Mouse (Mus musculus): ENCODE data around the gene Neurl2.
"Not testable (repeated sequence)": the region's sequence is repeated elsewhere in the genome, so short reads cannot be mapped to it uniquely, and the experiment has no call there.

Gene Neurl2

DNA sequence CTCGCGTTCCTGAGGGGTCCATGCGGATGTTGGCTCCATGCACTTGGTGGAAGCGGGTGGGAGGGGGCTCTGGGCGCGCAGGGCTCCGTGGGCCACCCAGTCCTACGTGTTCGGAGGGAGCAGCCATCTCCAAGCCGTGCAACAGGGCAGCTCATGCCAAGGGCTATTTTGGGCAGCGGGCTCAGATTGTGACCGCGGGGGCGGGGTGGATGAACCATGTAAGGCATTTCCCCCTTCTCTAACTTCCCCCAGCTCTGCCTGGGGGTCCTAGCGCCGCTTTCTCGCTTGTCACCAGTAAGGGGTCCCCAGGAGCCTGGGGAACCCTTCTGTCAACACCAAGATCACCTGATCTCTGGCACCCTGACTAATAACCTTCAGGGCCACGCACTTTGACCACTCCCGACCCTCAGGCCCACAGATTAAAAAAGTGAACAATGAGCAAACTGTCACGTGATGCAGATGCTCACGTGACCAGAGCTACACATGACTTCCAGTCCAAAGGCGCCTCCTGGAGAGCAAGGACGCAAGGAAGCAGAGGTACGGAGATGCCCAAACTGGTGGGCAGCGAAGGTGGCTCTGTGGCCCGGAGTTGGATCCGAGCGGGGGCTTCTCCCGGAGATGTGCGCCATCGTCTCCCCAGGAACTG, at the start of gene Neurl2:
Neurl2 (minus strand) TSS at position 143 of the 646 bp plus-strand sequence.
- peak; percentile 93 for DNase-seq (ENCODE audit: low spot score)

DNA sequence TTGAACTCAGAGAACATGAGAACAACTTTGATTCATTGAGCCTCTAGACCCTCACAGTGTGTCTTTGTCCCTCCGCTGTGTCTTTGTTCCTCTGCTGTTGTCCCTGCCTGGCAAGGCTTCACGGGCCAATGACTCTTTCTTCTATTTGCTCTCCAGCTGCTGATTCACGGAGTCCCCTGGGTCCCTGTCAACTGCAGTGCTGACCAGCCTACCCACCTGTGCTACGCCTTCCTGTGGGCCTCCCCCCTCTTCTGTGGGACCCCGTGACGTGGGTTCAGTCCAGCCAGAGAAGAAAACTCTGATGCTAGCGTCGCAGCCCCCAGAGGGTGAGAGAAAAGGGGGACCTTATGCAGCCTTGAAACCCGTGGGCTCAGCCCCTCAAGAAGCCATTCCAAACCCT, 49.4 kb upstream of the Neurl2 start:
- DNase-seq (ENCODE audit: low spot score): no peak

- peak; percentile 95 for DNase-seq (ENCODE audit: low spot score)
Measured at GRCm38 (mm10) chr2:164879568-164880277, 46.5 kb upstream of the Neurl2 start.

DNA sequence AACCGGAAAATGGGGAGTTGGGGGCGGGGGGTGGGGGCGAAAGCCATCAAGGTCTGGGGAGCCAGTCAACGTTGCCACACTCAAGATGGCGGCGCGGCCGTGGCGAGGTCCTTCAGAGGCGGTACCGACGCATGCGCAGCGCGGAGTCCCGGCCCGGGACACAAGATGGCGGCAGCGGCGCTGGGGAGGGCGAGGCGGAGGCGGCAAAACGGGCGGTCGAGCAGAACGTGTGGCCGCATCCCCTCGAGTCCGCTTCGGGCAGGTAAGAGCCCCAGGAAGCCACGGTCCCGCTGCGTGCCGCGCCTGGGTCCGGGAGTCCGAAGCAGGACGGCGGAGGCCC, 45.9 kb upstream of the Neurl2 start, which contains the start of gene Pcif1:
Pcif1 (plus strand) TSS at position 77 of the 340 bp plus-strand sequence.
- peak; percentile 92 for DNase-seq (ENCODE audit: low spot score)

DNA sequence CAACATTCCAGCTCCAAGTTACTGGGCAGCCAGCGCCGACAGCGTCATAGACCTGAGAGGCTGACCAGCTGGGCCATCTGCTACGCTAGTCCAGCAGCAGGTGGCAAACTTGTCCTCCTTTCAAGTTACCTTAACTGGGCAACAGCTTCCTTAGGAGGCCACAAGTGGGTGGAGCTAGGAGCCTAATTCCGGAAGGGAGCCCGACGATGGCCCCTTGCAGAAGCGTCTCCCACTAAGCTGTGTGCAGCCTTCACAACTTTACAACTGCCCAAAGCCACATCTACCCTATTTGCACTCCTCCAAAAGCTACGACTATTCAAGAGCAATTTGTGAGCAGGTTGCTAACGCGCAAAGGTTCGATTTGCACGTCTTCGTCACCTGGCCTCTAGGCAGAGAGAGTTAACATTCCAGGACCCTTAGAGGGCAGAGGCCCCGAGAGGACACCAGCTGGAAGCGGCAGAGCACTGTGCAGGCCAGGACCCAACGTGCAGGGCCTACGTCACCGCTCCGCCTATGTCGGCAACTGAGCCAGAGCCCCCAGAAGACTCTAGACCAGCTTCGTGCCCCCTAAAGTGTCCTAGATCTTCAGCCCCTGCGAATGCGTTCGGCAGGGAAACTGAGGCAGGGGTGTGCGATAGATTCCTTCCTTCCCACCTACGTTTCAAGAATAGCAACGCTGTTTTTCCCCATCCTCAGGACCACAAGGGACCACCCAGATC, 45.4 kb upstream of the Neurl2 start:
- peak; percentile 79 for DNase-seq (ENCODE audit: low spot score)

- DNase-seq (ENCODE audit: low spot score): not testable (repeated sequence)
Measured at GRCm38 (mm10) chr2:164877376-164878215, 44.3 kb upstream of the Neurl2 start.

DNA sequence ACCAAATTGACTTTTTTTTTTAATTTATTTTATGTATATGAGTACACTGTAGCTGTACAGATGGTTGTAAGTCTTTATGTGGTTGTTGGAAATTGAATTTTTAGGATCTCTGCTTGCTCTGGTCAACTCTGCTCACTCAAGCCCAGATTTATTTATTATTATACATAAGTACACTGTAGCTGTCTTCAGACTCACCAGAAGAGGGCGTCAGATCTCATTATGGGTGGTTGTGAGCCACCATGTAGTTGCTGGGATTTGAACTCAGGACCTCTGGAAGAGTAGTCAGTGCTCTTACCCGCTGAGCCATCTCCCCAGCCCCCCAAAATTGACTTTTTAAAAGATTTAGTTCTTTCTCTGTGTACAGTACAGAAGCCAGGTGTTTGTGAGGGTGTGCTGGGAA, 42.4 kb upstream of the Neurl2 start:
- DNase-seq (ENCODE audit: low spot score): not testable (repeated sequence)

DNA sequence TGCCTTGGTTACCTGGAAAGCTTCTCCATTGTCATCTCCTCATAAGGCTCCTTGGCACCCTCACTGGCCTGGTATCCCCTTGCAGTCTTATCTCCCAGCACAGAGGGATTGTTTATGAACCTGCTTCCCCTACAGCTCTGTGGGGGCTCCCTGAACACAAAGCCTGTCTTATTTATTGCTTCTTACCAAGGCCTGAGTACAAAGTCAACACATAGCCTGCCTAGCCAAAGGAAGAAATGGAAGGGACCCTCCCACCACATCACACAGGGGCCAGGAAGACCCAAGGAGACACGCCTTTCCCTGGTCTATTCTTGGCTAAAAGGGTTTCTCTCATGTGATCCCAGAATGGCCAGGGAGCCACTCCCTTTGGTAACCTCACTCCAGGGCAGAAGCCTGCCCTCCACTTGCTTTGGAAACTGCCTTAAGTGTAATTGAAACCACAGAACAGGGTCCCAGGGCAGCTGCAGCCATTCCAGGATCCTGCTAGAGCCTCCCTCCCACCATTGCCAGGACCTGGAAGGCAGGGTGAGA, 41.0 kb upstream of the Neurl2 start:
- DNase-seq (ENCODE audit: low spot score): peak; percentile 88

DNA sequence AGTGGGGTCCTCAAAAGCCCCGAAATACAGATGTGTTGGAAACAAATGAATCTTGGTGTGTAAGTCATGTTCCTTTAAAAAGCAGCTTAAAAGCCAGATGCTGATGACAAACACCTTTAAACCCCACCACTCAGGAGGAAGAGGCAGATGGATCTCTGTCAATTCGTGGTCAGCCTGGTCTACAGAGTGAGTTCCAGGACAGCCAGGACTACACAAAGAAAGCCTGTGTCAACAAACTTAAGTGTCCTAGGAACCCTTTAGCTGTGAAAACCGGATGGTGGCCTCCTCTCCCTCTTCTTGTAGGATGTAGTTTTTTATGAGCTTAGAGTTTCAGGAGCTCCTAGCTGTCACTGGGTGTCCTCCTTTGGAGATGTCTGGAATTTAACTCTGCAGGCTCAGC, 40.4 kb upstream of the Neurl2 start:
- DNase-seq (ENCODE audit: low spot score): no peak

DNA sequence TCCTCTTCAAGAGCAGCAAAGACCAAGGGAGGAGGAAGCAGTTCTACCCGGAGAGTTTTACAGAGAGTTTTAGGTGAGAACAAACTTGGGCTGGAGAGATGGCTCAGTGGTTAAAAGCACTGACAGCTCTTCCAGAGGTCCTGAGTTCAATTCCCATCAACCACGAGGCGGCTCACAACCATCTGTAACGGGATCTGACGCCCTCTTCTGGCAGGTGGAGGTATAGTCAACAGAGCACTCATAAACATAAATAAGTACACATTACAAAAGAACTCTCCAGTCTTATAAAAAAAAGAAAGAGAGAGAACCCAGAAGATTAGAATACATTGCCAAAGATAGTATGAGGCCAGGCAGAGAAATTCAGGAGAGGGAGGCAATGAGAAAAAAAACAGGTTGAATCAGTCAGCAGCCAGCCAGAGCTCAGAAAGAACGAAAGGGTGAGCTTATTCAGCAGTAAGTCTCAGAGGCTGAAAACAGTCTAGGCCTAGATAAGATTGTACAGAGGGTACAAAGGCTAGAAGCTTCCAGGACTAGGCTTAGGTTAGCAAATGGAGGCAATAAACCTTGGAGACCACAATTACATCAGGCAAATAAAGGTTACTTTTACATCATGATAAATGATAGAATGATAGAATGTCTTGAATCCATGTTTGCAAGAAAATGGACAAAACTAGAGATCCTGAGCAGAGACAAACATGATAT, 38.5 kb upstream of the Neurl2 start:
- DNase-seq (ENCODE audit: low spot score): no peak

GRCm38 (mm10) chr2:164868491-164868890, 35.2 kb upstream of the Neurl2 start:
- DNase-seq (ENCODE audit: low spot score): peak; percentile 70

DNA sequence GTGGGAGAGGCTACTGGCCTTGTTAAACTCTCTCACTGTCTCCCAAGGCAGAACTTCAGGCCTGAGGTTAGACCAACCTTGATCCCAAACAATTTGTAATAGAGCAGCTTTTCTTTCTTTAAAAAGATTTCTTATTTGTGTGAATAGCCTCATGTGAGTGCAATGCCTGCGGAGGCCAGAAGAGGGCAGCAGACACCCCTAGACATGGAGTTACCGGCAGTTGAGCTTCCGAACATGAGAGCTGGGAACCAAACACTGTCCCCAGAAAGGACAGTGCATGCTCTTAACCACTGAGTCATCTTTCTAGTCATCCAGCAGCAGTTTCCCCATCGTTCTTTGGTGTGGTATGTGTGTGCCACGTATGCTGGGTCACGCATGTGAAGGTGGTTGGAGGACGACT, 34.3 kb upstream of the Neurl2 start:
- DNase-seq (ENCODE audit: low spot score): no peak

DNA sequence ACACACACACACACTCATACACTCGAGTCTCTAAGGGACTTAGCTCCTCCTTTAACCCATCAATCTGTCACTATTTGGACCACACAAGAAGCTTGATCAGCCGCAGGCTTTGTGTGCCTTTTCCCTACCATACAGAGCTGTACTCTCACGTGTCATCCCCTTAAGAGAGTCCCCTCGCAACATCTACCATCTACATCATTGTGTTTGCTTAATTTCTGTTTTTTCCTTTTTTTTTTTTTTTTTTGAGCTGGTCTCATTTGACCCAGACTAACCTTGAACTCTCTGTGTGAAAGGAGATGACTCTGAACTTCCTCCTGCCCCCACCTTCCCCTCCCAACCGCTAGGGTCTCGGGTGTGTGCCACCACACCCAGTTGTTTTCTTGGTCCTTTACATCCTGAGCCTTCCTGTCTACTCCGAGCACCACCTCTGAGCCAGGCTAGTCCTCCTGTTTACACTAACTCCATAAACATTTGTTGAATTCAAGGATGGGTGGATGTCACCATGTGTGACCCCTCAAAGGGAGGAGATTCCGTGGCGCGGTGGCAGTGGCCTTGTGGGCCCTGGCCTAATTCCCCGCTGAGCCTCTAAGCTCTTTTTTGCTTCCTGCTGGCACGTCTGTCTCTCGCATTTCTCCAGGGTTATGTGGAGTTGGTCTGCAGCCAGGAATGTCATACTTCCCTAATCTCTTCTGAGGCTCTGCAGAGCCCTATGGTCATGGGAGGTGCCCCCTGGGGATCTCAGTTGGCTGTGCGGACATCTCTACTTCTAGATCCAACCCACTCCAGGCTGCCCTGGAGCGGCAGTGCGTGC, 33.7 kb upstream of the Neurl2 start:
- peak; percentile 91 for DNase-seq (ENCODE audit: low spot score)

- no peak for DNase-seq (ENCODE audit: low spot score)
Measured at GRCm38 (mm10) chr2:164864593-164864992, 31.3 kb upstream of the Neurl2 start.

DNA sequence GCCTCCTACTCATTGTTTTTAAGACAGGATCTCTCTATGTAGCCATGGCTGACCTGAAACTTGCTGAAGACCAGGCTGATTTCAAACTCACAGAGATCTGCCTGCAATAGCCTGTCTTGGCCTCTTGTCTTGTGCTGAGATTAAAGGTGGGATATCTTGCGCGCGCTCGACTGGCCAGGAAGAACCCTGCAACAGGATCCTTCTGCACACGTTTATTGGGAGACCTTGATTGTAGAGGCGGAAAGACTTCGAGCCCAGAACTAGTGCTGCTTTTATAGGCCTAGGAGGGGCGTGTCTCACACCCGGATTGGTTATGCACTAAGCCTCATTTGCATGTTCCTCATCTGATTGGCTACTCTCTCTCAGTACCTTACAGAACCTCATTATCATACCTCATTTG, 30.2 kb upstream of the Neurl2 start:
- DNase-seq (ENCODE audit: low spot score): not testable (repeated sequence)

DNA sequence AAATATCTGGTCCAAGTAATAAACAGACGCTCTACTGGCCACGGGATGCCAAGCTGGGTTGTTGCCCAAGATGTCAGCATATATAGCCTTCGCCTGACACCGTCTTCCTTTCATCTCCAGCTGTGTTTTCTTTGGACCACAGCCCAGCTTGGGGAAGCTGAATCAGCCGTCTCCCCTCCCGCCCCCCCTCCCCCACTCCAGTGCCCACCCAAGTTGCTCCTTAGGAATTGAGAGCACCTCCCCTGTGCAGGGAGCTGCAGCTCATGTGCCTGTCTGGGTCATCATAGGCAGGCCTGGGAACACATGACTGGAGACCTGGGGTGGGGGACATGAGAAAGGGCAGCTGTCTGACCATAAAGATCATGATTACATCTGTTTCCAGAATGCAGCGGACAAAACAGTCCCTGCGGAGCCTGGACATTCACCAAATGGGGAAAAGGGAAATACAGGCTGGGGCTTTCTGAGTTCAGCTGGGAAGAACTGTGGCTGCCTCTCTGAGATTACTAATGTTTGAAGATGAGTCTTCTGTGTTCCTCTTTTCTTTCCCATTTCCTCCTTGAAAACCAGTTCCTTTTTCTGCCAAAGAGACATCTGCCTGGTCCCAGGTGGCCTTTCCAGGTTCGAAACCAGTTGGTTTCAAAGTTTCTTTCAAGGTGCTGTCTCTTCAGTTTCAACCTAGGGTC, 29.1 kb upstream of the Neurl2 start:
- DNase-seq (ENCODE audit: low spot score): peak; percentile 84

GRCm38 (mm10) chr2:164861094-164861493, 27.8 kb upstream of the Neurl2 start:
- no peak for DNase-seq (ENCODE audit: low spot score)

DNA sequence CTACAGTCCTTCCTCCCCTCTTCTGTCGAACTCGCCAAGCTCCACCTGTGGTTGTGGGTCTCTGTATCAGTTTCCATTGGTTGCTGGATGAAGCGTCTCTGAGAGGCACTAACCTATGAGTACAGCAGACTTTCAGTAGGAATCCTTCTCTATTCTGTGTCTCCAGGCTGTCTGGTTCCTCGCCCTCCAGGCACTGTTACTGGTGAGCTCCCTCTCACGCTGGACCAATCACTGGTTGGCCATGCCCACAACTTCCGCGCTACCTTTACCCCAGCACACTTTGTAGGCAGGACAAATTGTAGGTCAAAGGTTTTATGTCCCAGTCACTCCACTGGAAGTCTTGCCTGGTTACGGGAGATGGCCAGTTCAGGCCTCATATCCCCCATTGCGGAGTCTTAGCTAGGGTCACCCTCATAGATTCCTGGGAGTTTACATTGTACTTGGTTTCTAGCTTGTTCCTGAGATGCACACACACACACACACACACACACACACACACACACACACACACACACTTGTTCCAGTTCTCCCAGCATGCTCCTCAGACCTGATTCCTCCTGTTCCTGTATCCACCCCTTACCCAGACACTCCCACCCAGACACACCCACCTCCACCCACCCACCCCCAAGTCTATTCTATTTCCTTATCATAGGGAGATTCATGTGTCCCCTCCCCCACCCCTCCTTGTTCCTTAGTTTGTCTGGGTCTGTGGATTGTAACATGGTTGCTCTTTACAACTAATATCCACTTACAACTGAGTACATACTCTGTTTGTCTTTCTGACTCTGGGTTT, 26.6 kb upstream of the Neurl2 start:
- no peak for DNase-seq (ENCODE audit: low spot score)

- no peak for DNase-seq (ENCODE audit: low spot score)
Measured at GRCm38 (mm10) chr2:164859155-164859554, 25.9 kb upstream of the Neurl2 start.

All from lung, postnatal 25 days (tissue).